Comparison of ENCODE assay signal across 6 mouse cellular contexts in the genomic region with DNA sequence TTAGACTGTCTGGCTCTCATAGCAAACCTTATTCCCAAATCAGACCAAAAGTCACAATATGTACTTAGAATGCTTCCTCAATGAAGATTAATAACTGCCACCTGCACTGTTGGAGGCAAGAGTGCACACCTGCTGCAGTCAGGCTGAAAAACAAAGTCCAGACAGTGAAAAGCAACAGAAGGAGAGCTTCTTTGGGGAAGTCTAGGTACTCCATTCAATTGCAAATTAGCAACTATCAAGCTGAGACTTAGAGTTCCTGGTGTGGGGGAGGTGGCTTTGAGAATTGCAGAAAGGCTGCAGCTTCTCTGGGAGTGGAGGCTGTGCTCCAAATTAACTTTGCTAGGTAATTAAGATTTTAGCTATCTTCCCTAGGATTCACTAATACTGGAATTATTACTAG.
A peak's percentile ranks its signal among the peaks of the same experiment; 100 is the strongest.
DNase-seq lines count a peak whose midpoint lies in the region; TF ChIP-seq lines count a peak whose summit lies in the region.
"Not testable (repeated sequence)": the region's sequence is repeated elsewhere in the genome, so short reads cannot be mapped to it uniquely, and the experiment has no call there.

No protein-coding gene starts in this region.

- H3K36me3 ChIP-seq in ES-Bruce4 (ENCODE audit: control insufficient read depth, insufficient read depth, low read length, poor library complexity, severe bottlenecking); ES-E14 (ENCODE audit: control insufficient read depth, insufficient read depth, low read length, poor library complexity, severe bottlenecking): not testable (repeated sequence)

- TF ChIP-seq EP300 in ES-Bruce4 (IDR thresholded peaks at IDR 0.05; ENCODE audit: insufficient read depth, low read depth, low read length): 0 out of 2 replicates have a peak, but pooled peaks have one; percentile 8

- not testable (repeated sequence) for TF ChIP-seq POLR2A in ES-Bruce4 (IDR thresholded peaks at IDR 0.05; ENCODE audit: insufficient read depth, low read length)

- not testable (repeated sequence) for H3K9ac ChIP-seq in ES-Bruce4 (ENCODE audit: low read depth, poor library complexity, severe bottlenecking); ES-E14 (ENCODE audit: insufficient read depth, low read depth, low read length, poor library complexity, severe bottlenecking)

- H3K27ac ChIP-seq in ES-Bruce4 (ENCODE audit: insufficient read depth, low read length) (peak overlapping the region; percentile 89), ES-E14 (ENCODE audit: insufficient read depth, low read depth, low read length, poor library complexity, severe bottlenecking) (peak overlapping the region; percentile 93; the same call in 1 of the 2 replicates)

- not testable (repeated sequence) for H3K4me1 ChIP-seq in ES-Bruce4 (ENCODE audit: control insufficient read depth, insufficient read depth, low read length); ES-E14 (ENCODE audit: control insufficient read depth in 2 of 2, insufficient read depth in 2 of 2, low read length in 2 of 2, poor library complexity in 1 of 2)

- H3K9me3 ChIP-seq in ES-Bruce4 (replicated peaks; ENCODE audit: control insufficient read depth, insufficient read depth, low read length, poor library complexity, severe bottlenecking): peaks cover 48% of the 10 kb centered on the region
- not testable (repeated sequence) for H3K9me3 ChIP-seq in ES-E14 (ENCODE audit: control insufficient read depth, insufficient read depth, low read depth, low read length)

- H3K4me3 ChIP-seq in ES-Bruce4 (ENCODE audit: low read depth, low read length); ES-E14 (ENCODE audit: insufficient read depth in 1 of 2, low read depth in 1 of 2, low read length in 2 of 2, poor library complexity in 1 of 2, severe bottlenecking in 1 of 2): not testable (repeated sequence)

- DNase-seq in ES-CJ7 (ENCODE audit: low read depth, low spot score) (peak; percentile 84), ES-E14 (ENCODE audit: low read depth, low spot score) (peak; percentile 28), R1 (ENCODE audit: low read depth, low spot score) (peak; percentile 86), ZHBTc4 (ENCODE audit: low read depth, low spot score) (peak; percentile 76)
- DNase-seq in brain, adult 2 months (ENCODE audit: low read depth, low spot score): peak; percentile 6

- not testable (repeated sequence) for TF ChIP-seq CTCF in ES-Bruce4 (IDR thresholded peaks at IDR 0.05; ENCODE audit: low read depth, low read length)

- H3K27me3 ChIP-seq in ES-Bruce4 (ENCODE audit: control insufficient read depth, insufficient read depth, low read length, poor library complexity, severe bottlenecking): not testable (repeated sequence)

- in situ Hi-C loops in ES-E14 (cut with MboI; ENCODE audit: low sequenced_read_pairs in 2 of 2, unreplicated experiment in 2 of 2): not testable (repeated sequence)

Comparison
In these comparisons a context has a peak if more than half of its experiments do, and no peak if none do; other contexts are left out.
1. DNase-seq: peak in every context shown above with its lines; median percentile 86 in R1; 84 in ES-CJ7; 76 in ZHBTc4; 28 in ES-E14; 6 in brain, adult 2 months.